Mouse (Mus musculus): ENCODE results near the gene 1810055G02Rik.

- TF ChIP-seq CTCF (IDR thresholded peaks at IDR 0.05; ENCODE audit: low read depth) (no peak), EP300 (IDR thresholded peaks at IDR 0.05; ENCODE audit: low read depth) (no peak)
These were observed 57.2 kb downstream of the 1810055G02Rik start for GRCm38 (mm10) chr19:3765221-3765820.
